Mouse (Mus musculus): ENCODE data around the gene Shoc2.
A peak's percentile ranks its signal among the peaks of the same experiment; 100 is the strongest.

GRCm38 (mm10) chr19:54044507-54045371 lies 100.6 kb downstream of the Shoc2 start:
- TF ChIP-seq POLR2A (IDR thresholded peaks at IDR 0.05; ENCODE audit: extremely low read depth, insufficient read depth, low read length): peak; percentile 82
- peak; percentile 77 for TF ChIP-seq CTCF (IDR thresholded peaks at IDR 0.05; ENCODE audit: extremely low read depth, insufficient read depth, low read length)

All from cortical plate, adult 2 months (tissue).